Mouse (Mus musculus) ZHBTc4 (cell line): Measurements from ENCODE around the gene Gng4.

Source experiments
- DNase-seq: peaks from one replicate; pipeline ENCODE4 v3.0.0-alpha.2; 2011; ENCODE audit warnings: low read depth, low spot score

The Gng4 gene

DNA sequence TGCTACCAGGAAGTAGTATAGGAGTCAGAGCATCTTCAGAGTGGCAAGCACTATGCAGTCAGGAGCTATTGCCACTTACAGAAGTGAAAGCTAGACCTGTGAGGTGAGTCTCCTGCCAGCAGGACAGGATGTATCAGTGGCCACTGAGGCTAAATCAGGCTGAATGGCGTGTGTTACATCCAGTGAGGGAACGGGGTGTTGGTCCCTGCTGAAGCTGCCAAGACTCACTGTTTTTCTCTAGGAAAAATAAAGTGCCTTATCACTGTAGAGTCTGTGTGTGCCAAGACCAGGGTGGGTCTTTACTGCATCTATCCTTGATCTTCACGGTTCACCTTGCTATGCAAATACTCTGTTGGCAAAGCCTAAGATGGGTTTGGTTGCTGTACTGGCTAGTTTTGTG, 34.8 kb downstream of the Gng4 start:
- DNase-seq, result no peak

DNA sequence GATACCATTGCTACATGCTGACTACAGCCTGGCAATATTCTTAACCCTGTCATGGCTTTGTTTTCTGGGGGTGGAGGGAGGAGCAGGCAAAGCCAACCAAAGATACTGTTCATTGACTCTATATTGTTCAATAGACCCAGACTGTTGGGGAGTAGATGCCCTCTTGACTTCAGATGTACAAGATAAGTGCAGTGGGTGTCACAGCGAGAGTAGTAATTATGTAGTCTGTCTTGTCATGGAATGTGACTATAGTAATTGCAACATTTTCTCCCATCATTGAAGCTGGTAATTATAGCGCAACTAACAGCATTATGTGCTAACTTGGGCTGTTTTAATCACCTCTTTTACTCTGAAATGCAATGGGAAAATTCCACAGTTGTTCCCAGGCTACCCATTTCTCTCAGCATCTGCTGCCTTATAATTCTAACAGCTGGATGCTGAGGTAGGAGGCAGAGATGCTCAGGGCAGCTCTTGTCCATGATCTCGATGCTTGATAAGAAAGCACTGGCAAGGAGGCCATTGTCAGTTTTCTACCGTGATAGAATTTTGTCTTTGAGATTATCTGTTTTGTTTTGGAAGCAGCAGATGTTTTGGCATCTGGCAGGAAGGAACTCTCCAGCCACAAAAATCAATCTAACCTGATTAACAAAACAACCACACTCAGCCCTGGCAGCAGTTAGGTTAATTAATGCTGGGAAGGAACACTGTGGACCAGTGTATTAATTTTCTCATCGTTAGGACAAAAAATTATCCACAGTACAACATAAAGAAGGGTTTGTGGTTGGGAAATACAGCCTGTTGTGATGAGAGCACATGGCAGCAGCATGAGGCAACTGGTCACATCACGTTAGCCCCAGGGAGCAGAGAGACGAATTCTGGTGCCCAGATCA, 36.6 kb downstream of the Gng4 start:
- no peak for DNase-seq

DNA sequence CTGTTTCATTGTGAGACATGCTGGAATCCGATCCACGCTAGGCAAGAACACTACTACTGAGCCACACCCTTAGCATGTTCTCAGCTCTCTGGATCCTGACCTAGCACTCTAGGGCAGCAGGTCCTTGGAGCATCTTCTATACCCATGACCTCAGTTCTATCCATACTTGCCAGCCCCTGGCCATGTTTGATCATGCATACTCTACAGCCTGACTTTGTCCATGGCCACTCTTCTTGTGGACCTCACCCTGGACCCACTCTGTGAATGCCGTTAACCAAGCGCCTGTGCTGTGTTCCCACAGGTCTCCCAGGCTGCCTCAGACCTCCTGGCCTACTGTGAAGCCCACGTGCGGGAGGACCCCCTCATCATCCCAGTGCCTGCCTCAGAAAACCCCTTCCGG, 41.1 kb downstream of the Gng4 start:
- DNase-seq, result no peak

DNA sequence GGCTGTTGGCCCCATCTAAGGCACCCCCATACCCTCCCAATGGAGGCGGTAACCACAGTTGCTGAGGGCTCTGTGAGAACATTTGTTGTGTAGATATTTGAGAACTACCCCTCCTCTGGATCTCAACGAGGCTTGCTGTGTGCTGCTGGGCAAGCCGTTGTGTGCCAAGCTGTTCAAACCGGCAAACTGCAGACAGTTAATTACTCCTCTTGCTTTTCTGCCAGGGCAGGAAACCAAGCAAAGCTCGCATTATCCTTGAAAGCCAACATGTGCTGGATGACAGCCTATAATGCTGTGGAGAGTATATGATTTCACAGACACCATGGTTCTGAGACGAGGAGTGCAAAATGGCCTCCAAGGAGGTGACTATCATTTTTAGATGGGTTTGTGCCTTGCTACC, 42.7 kb downstream of the Gng4 start:
- no peak for DNase-seq

DNA sequence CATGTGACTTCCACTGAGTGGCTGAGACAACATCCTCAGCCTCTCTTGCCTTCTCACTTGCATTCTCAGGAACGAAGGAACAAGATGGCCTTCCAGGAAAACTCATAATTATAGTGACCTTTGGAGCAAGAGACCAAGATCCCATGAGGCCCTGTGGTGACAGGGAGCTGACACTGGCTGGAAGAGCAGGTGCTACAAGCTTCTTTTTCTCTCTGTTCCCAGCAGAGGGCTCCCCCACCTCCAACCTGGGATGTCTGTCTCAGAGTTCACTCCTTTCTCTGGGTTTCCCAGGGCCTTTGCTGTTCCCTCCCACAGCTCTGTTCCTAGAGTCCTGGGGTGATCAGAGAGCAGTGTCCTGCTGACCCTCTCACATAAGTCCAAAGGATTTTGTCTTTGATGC, 44.3 kb downstream of the Gng4 start:
- no peak for DNase-seq

DNA sequence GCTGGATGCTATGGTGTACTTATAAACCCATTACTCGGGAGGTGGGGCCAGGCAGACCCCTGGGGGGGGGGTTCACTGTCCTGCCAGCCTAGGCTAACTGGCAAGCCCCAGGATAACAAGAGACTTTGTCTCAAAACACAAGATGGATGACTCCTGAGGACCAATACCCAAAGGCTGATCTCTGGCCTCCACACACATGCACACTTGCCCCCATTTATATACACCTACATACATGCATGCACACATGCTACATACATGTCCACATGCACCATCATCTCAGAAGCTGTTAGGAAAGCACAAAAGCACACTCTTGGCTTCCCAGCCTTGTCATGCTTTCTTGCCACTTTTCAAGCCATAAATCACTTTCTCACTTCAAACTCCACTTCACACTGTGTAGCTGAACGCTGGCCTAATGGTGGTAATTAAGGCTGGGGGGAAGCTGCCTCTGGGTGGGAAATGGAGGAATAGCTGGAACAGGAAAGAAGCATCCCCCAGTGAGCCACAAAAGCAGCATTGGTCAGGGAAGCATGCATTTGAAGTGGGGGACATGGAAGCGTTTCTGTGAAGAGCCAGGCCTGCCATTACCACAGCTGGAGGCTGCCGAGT, 46.7 kb downstream of the Gng4 start:
- DNase-seq, result no peak

DNA sequence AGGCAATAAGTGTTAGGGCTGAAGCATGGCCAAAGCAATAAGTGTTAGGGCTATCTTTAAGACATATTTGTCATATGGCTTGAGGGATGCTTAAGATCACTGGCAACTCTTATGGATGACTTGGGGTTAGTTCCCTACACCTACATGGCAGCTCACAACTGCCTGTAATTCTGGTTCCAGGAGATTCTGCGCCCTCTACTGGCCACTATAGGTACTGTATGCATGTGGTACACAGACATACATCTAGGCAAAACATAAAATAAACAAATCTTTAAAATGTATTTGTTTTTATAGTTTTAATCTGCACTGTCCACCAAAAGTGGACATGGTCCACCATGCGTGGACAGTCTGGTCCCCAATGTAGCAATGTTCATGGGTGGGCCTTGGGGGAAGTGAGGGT, 51.3 kb downstream of the Gng4 start:
- DNase-seq, result peak; percentile 63

DNA sequence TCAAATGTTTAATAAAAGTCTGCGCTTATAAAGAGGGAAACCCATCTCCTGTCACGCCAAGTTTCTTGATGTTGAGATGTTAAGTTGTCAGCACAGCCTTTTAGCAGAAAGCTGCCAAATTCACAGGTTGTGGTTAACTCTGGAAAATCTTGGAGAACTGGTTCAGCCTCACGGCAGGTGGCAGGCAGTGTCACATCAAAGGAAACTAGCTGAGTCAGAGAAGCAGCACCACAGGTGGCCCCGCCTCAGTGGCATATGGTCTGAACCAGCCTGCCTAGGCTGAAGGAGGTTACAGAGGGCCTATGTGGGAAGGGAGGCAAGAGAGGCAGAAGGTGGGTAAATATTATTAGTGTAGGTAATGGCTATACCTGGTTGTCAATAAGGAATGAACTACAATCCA, 61.2 kb downstream of the Gng4 start:
- DNase-seq, result peak; percentile 22

DNA sequence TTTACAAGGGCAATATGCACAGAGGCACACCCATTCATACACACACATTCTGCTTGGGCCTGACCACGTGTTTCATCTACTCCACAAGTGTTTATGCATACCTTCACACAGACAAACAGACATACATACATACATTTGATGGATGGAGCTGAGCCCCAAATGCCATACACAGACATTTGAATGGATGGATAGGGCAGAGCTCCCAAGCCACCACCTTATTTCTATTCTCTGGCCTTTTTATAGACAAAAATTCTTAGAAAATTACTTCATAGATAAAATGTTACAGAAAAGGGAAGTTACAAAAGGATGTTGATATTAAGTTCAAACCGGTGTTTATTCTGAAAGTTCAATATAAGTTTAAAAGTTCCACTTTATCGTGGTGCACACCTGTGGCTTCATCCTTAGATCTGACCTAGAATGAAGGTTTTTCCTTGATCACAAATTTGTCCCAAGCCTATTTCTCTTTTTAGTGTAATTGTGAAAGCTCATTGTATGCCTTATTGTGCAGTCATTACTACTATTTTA, 63.3 kb downstream of the Gng4 start:
- DNase-seq, result no peak

DNA sequence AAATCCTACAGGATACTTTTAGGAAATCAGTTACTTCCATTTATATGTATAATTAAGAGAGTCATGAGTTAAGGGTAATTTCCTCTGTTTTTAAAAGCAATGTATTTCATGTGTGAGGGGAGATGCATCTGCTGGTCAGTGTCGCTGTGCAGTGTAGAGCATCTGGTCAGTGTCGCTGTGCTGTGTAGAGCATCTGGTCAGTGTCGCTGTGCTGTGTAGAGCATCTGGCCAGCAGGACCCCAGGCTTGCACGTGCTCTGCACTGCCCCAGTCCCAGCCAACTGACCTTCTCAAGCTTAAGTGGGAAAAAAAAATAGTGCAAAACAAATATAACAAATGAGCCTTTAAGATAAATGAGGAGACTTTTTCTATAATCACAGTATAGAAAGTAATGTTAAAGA, 73.3 kb downstream of the Gng4 start:
- no peak for DNase-seq

DNA sequence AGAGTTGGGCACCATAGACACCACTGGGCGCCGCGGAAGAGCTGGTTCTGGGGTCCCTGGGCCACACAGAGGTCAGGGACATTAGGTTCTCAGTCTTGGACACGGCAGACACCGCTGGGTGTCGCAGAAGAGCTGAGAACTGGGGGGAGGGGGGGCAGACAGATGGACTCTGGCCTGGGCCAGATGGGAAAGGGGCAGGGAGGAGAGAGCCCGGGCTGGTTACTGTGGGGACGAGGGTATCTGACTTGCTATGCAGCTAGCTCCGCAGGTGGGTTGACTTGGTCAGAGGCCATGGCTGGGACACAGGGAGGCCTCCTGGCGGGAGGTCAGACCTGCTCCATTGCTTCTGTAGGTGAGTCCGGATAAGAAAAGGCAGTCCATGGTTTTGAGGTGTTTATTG, 78.5 kb downstream of the Gng4 start:
- peak; percentile 12 for DNase-seq

DNA sequence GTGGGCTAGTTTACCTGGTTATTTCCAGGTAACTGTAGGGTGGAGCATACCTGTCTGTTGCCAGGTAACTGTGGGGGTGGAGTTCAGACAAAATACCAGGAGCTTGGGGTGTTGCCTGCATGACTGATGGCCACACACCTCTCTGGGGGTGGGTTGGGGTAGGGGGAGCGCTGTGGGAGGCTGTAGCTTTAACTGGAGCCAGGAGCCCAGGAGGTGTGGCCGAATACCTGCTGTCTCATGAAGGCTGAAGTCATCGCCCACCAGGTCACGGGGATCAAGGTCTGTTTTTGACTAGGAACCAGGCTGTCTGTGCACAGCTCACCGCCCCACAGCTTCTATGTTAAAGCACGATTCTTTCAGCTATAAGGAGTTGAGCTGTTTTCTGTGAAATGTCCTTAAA, 79.1 kb downstream of the Gng4 start:
- DNase-seq, result no peak

DNA sequence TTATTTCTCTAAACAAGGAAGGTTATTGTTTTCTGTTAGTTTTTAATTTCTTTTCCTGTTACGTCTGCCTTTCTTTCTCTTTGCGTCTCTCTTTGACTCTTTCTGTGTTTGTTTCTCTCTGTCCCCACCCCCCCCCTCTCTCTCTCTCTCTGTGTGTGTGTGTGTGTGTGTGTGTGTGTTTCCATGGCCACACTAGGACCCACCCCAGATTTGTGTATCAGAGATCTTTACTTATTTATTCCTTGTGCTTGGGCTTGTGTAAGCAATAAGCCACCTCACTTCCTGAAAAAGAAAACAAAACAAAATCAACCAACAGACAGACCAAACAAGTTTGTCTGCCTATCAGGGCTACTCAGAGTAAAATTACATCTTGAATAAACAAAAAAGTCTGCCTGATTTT, 82.5 kb downstream of the Gng4 start:
- no peak for DNase-seq

DNA sequence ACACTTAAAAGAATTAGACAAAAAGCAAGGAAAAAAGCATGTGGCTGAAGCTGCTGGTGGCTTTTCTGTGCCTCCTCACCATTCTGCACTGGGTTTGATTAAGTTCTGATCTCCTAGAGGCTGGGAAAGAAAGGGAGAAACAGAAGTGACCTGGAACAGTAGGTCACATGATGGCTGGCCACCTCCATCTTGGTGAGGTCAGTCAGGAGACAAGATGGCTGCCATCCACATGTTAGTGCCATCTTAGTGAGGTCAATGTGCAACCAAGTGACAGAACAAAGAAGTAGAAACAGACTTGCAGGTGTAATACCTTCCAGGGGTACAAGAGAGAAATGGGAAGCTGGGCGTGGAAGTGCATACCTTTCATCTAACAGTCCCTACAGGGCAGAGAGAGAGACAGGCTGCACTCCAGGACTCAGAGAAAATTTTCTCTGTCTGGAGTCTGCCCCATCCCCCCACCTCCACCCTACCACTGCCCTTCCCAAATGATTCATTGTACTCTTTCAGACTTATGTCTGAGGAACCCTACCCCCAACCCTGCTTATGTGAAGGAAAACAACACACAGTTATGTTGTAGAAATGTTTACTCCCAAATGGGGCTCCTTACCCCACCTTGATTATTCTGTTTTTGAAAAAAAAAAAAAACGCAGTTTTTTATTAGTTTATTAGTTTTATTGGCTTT, 83.4 kb downstream of the Gng4 start:
- DNase-seq, result peak; percentile 77

DNA sequence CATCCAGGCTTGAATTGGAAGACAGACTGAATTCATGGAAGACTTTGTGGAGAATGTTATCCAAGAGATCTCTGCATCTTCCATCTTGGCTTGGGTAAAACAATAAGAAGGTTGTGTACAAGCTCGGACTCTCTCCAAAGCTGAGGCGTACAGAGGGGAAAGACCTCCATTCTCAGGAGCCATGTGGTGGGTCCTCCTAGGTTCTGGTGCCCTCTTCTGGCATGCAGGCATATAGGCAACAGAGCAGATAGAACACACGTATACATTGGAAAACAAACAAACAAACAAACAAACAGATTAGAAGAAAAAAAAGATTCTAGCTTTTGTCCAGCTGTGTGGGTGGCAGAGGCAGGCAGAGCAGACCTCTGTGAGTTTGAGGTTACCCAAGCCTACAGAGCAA, 84.1 kb downstream of the Gng4 start:
- peak; percentile 80 for DNase-seq
